In the genomic region with DNA sequence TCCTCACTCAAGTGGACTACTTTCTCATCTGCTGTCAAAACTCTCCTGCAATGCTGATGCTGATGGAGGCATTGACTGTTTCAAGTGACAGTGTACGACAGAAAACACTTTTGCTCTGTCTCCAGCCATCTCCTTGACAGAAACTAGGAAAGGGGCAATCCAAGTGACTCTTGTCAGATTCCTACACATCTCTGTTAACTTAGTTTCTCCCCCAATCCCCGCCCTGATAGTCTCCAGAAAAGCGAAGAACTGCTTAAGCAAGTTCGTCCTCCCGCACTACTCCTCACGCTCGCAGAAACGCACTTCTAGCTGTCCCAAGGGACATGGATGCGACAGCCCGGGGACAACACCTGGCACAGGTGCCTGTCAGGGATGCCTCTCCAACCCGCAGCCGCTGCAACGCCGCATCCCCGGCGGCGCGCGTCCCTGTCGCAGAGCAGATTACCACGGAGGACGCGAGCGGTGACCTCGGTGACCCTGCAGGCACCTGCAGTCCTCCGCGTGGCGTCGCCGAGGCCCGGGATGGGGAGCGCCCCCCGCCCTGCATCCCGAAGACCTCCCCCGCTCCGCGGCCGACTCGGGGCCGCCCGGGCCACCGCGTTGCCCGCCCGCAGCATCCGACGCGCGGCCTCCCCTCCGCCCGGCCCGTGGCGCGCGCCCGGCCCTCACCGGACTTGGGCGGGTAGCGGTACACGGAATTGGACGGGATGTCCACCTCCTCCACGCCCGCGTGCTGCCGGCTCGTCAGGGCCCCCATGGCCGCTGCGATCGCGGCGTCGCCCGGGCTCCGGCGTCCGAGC, we compare ENCODE assay signal across 8 mouse cellular contexts. TPM values are rescaled to one million over a fixed set of nuclear protein-coding genes. Genes with fewer than 3 reads are reported as not detected.
A peak's percentile ranks its signal among the peaks of the same experiment; 100 is the strongest.
DNase-seq lines count a peak whose midpoint lies in the region; ATAC-seq and TF ChIP-seq lines count a peak whose summit lies in the region.

No protein-coding gene starts in this region.

- no peak for DNase-seq in kidney, postnatal 0 days (ENCODE audit: low spot score)
- DNase-seq in kidney, adult 9 months: no peak
- peak; percentile 48 for DNase-seq in NIH3T3 (ENCODE audit: low read depth)
- peak; percentile 75 for DNase-seq in induced T-regulatory cell, adult 2 months (ENCODE audit: low read depth)
- DNase-seq in testis, postnatal 10 days (ENCODE audit: low spot score): peak; percentile 59
- DNase-seq in ovary, postnatal 36 days (ENCODE audit: low spot score): no peak

- peak overlapping the region; percentile 92 for H3K4me2 ChIP-seq in kidney, postnatal 0 days (ENCODE audit: low read length)
- peak overlapping the region; percentile 95 for H3K4me2 ChIP-seq in embryonic facial prominence, embryonic 15.5 days (replicated peaks)
- peak overlapping the region; percentile 99 for H3K4me2 ChIP-seq in midbrain, embryonic 12.5 days (replicated peaks)

- no peaks in the 10 kb centered on the region for H3K27me3 ChIP-seq in kidney, postnatal 0 days (ENCODE audit: insufficient read depth, low read length)
- 0 out of 2 replicates have a peak, but pooled peaks cover 2% of the 10 kb centered on the region for H3K27me3 ChIP-seq in embryonic facial prominence, embryonic 15.5 days
- peaks cover 14% of the 10 kb centered on the region for H3K27me3 ChIP-seq in midbrain, embryonic 12.5 days

- 1% methylated on average over 61 of the region's 76 CpGs for WGBS in kidney, postnatal 0 days
- under 1% methylated on average over 69 of the region's 76 CpGs for WGBS in embryonic facial prominence, embryonic 15.5 days
- WGBS in midbrain, embryonic 12.5 days: under 1% methylated on average over 68 of the region's 76 CpGs

- H3K4me3 ChIP-seq in kidney, postnatal 0 days (replicated peaks; ENCODE audit: low read depth, low read length): peak overlapping the region; percentile 62
- peak overlapping the region; percentile 70 for H3K4me3 ChIP-seq in embryonic facial prominence, embryonic 15.5 days (replicated peaks)
- peak overlapping the region; percentile 86 for H3K4me3 ChIP-seq in midbrain, embryonic 12.5 days

- H3K9me3 ChIP-seq in kidney, postnatal 0 days (replicated peaks; ENCODE audit: low read length): no peaks in the 10 kb centered on the region
- no peaks in the 10 kb centered on the region for H3K9me3 ChIP-seq in embryonic facial prominence, embryonic 15.5 days (replicated peaks)
- no peaks in the 10 kb centered on the region for H3K9me3 ChIP-seq in midbrain, embryonic 12.5 days

- H3K4me1 ChIP-seq in kidney, postnatal 0 days (replicated peaks; ENCODE audit: insufficient read depth, low read length): peaks cover 9% of the 10 kb centered on the region; the same call in 1 of the 2 replicates
- peaks cover 21% of the 10 kb centered on the region for H3K4me1 ChIP-seq in embryonic facial prominence, embryonic 15.5 days
- peaks cover 25% of the 10 kb centered on the region for H3K4me1 ChIP-seq in midbrain, embryonic 12.5 days

- peak overlapping the region; percentile 79 for H3K9ac ChIP-seq in kidney, postnatal 0 days (ENCODE audit: low read depth, low read length)
- peak overlapping the region; percentile 72 for H3K9ac ChIP-seq in embryonic facial prominence, embryonic 15.5 days
- H3K9ac ChIP-seq in midbrain, embryonic 12.5 days (replicated peaks): peak overlapping the region; percentile 96

- TF ChIP-seq CTCF in kidney, postnatal 0 days (IDR thresholded peaks at IDR 0.05; ENCODE audit: low read depth): no peak

- peak; percentile 51 for ATAC-seq in kidney, postnatal 0 days (replicated peaks; ENCODE audit: low FRiP score, low read depth)
- ATAC-seq in embryonic facial prominence, embryonic 15.5 days (ENCODE audit: insufficient number of reproducible peaks, low FRiP score, low TSS enrichment, low read depth): peak; percentile 11; the same call in 1 of the 2 replicates
- peak; percentile 58 for ATAC-seq in midbrain, embryonic 12.5 days (ENCODE audit: low FRiP score, low read depth)

- H3K36me3 ChIP-seq in kidney, postnatal 0 days (ENCODE audit: insufficient read depth, low read length): no peaks in the 10 kb centered on the region
- no peaks in the 10 kb centered on the region for H3K36me3 ChIP-seq in embryonic facial prominence, embryonic 15.5 days
- H3K36me3 ChIP-seq in midbrain, embryonic 12.5 days: no peaks in the 10 kb centered on the region

- H3K27ac ChIP-seq in kidney, postnatal 0 days: peak overlapping the region; percentile 31; the same call in 1 of the 2 replicates
- 0 out of 2 replicates have a peak overlapping the region, but pooled peaks have one; percentile 77 for H3K27ac ChIP-seq in embryonic facial prominence, embryonic 15.5 days (replicated peaks)
- H3K27ac ChIP-seq in midbrain, embryonic 12.5 days (replicated peaks): peak overlapping the region; percentile 87

RNA-seq across cellular contexts. Expression of a gene that starts 0.6 kb away (rescaled TPM):
- polyA plus RNA-seq in kidney, postnatal 0 days (2015; fragmentation: Nextera tagmentation; extraction: Ambion mirVana): 7.4 and 8.1 TPM in 2 replicates
- 15.7 and 17.0 TPM in 2 replicates for polyA plus RNA-seq in embryonic facial prominence, embryonic 15.5 days (2015; fragmentation: Nextera tagmentation; extraction: Ambion mirVana)
- 35.7 and 37.8 TPM in 2 replicates for polyA plus RNA-seq in midbrain, embryonic 12.5 days (2016; fragmentation: Nextera tagmentation; extraction: Ambion mirVana)

RNA-seq across cellular contexts. Expression of a gene that starts 21.7 kb away (rescaled TPM):
- polyA plus RNA-seq in kidney, postnatal 0 days (2015; fragmentation: Nextera tagmentation; extraction: Ambion mirVana): 53.5 and 53.6 TPM in 2 replicates
- polyA plus RNA-seq in embryonic facial prominence, embryonic 15.5 days (2015; fragmentation: Nextera tagmentation; extraction: Ambion mirVana): 33.3 and 39.6 TPM in 2 replicates
- 47.7 and 52.5 TPM in 2 replicates for polyA plus RNA-seq in midbrain, embryonic 12.5 days (2016; fragmentation: Nextera tagmentation; extraction: Ambion mirVana)

RNA-seq across cellular contexts. Expression of a gene that starts 53.8 kb away (rescaled TPM):
- polyA plus RNA-seq in kidney, postnatal 0 days (2015; fragmentation: Nextera tagmentation; extraction: Ambion mirVana): 0.24 and 0.32 TPM in 2 replicates
- 0.09 and 0.16 TPM in 2 replicates for polyA plus RNA-seq in embryonic facial prominence, embryonic 15.5 days (2015; fragmentation: Nextera tagmentation; extraction: Ambion mirVana)
- not detected in 2 replicates for polyA plus RNA-seq in midbrain, embryonic 12.5 days (2016; fragmentation: Nextera tagmentation; extraction: Ambion mirVana)

Comparison
In these comparisons a context has a peak if more than half of its experiments do, and no peak if none do; other contexts are left out.
1. DNase-seq: peak in NIH3T3 (single experiment), induced T-regulatory cell, adult 2 months (single experiment) and testis, postnatal 10 days (single experiment); none in kidney, postnatal 0 days (single experiment), kidney, adult 9 months (single experiment) and ovary, postnatal 36 days (single experiment).
2. H3K27ac ChIP-seq: peak in every context shown above with its lines; median percentile 87 in midbrain, embryonic 12.5 days; 77 in embryonic facial prominence, embryonic 15.5 days; 31 in kidney, postnatal 0 days.
3. Peak in every context shown above with its lines, with median percentiles within 50 percentile points of each other: ATAC-seq, H3K4me2 ChIP-seq, H3K4me3 ChIP-seq and H3K9ac ChIP-seq.